Mouse (Mus musculus) MEL (cell line): ENCODE results near the gene Ppm1g.

Experiments used
- CTCF ChIP-seq, 3 experiments: IDR thresholded peaks in 2 of 3; conservative IDR thresholded peaks in 1 of 3; 2 replicates each; pipeline ENCODE4 v1.5.1; 2011 to 2012; ENCODE audit warnings: low read length in 3 of 3, low read depth in 2 of 3, mild to moderate bottlenecking in 2 of 3, improper control_type of control experiment in 1 of 3, inconsistent platforms in 1 of 3, mixed read lengths in 1 of 3, moderate library complexity in 1 of 3; ENCODE audit not compliant: control insufficient read depth in 1 of 3, insufficient read depth in 1 of 3, poor library complexity in 1 of 3, severe bottlenecking in 1 of 3
- EP300 ChIP-seq, 2 experiments: IDR thresholded peaks; 2 replicates each; pipeline ENCODE4 v1.6.1; 2011; ENCODE audit warnings: improper control_type of control experiment in 2 of 2, low read length in 2 of 2, low read depth in 1 of 2, mild to moderate bottlenecking in 1 of 2
- MAX ChIP-seq: IDR thresholded peaks from 2 replicates; pipeline ENCODE4 v1.6.1; 2011; ENCODE audit warnings: low read length, improper control_type of control experiment
- NRF1 ChIP-seq: IDR thresholded peaks from 2 replicates; pipeline ENCODE4 v1.6.1; 2014; ENCODE audit warnings: low read depth, mild to moderate bottlenecking, inconsistent platforms, low read length, improper control_type of control experiment, moderate library complexity; ENCODE audit not compliant: poor library complexity, insufficient read depth, severe bottlenecking
- USF1 ChIP-seq: IDR thresholded peaks from 2 replicates; pipeline ENCODE4 v1.6.1; 2014; ENCODE audit warnings: low read depth, mild to moderate bottlenecking, inconsistent platforms, low read length, improper control_type of control experiment, moderate library complexity

GRCm38 (mm10) chr5:31219474-31219873 lies 1.0 kb downstream of the Ppm1g start:
- TF ChIP-seq CTCF (IDR thresholded peaks at IDR 0.05 in 2 of 3, conservative IDR thresholded peaks at IDR 0.05 in 1 of 3; ENCODE audit: control insufficient read depth in 1 of 3, insufficient read depth in 1 of 3, low read depth in 2 of 3, low read length in 3 of 3, poor library complexity in 1 of 3, severe bottlenecking in 1 of 3): no peak
- TF ChIP-seq EP300 (IDR thresholded peaks at IDR 0.05; ENCODE audit: low read depth in 1 of 2, low read length in 2 of 2): no peak
- TF ChIP-seq MAX: 0 out of 2 replicates have a peak, but pooled peaks have one; percentile 4
- no peak for TF ChIP-seq USF1
- TF ChIP-seq NRF1: no peak
